Mouse (Mus musculus) CD8-positive naive resting alpha-beta T cell, adult 57 days (primary cell): ENCODE results near the gene Nsun5. TPM values are rescaled to one million over a fixed set of nuclear protein-coding genes. Genes with fewer than 3 reads are reported as not detected.

Experiments
- total RNA-seq: library from RNA; stranded (reverse); gene quantifications from one replicate; pipeline ENCODE4 v1.2.4, GENCODE M21; 2023

The Nsun5 gene
- total RNA-seq: 37.6 TPM

DNA sequence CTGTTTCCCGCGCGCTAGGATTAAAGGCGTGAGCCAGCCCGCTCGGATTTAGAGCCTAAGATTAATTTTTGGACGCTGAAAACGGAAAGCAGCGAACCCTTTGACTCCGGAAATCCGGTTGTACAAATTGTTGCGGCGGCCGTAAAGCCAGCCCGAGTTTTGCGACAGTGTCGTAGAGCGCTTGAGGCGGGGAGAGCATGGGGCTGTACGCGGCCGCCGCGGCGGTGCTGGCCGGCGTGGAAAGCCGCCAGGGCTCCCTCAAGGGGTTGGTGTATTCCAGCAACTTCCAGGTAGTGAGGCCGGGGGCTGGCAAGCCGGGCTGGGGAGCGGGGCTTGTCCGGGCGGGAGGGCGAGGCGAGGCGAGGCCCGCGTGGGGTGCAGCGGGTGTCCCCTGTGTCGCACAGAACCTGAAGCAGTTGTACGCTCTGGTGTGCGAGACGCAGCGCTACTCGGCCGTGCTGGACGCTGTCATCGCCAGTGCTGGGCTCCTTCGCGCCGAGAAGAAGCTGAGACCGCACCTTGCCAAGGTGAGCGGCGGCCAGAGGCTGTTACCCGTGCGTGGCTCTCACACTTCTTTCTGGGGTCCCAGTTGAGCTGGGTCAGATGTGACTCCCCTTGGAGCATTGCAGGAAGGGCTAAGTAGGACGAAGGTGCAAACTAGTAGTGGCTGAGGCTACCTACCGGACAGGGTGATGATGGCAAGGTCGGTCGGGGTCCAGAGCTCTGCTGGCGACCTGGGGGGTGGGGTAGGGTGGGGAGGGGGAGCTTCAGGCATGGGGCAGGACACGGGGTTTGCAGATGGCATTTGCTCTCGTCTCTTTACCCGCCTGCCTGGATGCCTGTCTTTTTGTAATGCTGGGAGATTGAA, at the start of gene Nsun5:
Nsun5 (plus strand) TSS at position 167 of the 868 bp plus-strand sequence.

DNA sequence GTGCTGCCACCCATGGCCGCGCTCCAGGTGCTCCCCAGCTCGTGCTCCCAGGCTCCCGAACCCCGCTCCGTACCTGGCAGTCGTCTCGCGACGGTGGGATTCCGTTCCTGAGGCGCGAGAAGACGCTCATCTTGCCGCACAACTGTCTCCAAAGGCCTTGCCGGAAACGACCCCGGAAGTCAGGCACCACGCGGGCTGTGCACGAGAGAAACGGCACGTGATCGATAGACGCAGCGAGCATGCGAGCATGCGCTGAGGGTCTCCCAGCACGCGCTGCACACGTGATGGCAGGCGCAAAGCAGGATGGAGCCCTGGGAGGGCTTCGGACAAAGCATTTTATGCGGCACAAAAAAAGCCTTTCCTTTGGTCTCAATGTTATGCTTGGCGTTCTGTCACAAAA, 19.9 kb upstream of the Nsun5 start, which contains the start of gene Fkbp6:
Fkbp6 (minus strand) TSS at position 183 of the 400 bp plus-strand sequence.

GRCm38 (mm10) chr5:135352995-135353394, 16.8 kb upstream of the Nsun5 start, which contains the start of gene Trim50:
TSS of gene Trim50 (plus strand) at chr5:135353295.

DNA sequence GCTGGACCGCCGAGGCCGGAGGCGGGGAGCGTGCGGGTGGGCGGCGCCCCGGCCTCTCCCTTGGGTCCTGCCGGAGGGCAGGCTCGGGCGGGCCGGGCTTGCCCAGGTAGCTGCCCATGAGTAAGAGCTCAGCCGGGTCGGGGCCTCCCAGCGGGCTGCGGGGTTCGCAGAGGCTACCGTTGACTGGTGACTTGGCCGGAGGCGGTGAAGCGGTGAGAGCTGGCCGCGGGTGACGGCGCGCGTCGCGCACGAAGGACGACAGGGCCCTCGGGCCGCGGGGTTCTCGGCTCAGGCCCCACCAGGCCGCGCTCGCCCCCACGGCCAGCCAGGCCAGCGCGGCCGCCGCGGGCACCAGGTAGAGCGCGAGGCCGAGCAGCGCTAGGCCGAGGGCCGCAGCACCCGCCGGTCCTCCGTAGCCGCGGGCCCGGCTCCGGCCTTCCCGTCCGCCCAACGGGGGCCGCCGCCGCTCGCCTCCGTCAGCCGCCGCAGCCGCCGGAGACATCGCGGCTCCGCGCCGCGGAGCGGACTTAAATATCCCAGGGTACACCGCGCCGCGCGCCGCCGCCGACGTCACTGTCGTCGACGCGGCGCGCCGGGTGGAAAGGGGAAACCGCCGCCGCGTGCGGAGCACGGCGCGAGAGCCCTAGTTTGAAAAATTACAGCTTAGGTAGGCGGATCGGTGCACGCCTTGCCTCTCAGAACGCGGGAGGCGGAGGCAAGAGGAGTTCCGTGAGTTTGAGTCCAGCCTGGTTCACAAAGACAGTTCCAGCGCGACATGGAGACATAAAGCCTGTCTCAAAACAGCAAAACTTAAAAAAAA, 24.5 kb downstream of the Nsun5 start, which contains the start of gene Pom121:
Pom121 (minus strand) TSS at position 543 of the 820 bp plus-strand sequence.

Other genes starting within 250 kb of the Nsun5 start
- gene Tbl2, start 220.3 kb upstream of the Nsun5 start, total RNA-seq: 14.1 TPM
- 85.6 TPM for gene Bcl7b, start 201.7 kb upstream of the Nsun5 start, total RNA-seq
- 101 TPM for gene Baz1b, start 182.7 kb upstream of the Nsun5 start, total RNA-seq
- gene Fzd9, start 118.7 kb upstream of the Nsun5 start, total RNA-seq: not detected
- 0.55 TPM for gene Fkbp6, start 19.9 kb upstream of the Nsun5 start, total RNA-seq
- gene Trim50, start 16.7 kb upstream of the Nsun5 start, total RNA-seq: not detected
- 48.7 TPM for gene Pom121, start 24.6 kb downstream of the Nsun5 start, total RNA-seq
- gene Hip1, start 175.2 kb downstream of the Nsun5 start, total RNA-seq: 4.3 TPM
- not detected for gene Ccl26, start 193.6 kb downstream of the Nsun5 start, total RNA-seq
- not detected for gene Ccl24, start 203.1 kb downstream of the Nsun5 start, total RNA-seq